Mouse (Mus musculus) MEL (cell line): Measurements from ENCODE around the gene Gm49369. TPM values are rescaled to one million over a fixed set of nuclear protein-coding genes. Genes with fewer than 3 reads are reported as not detected.

Experiments
- DNase-seq: peaks from one replicate; pipeline ENCODE4 v3.0.0; 2011; ENCODE audit warnings: low read depth, low spot score
- H3K27ac ChIP-seq: 2 replicates; pipeline ENCODE4 v1.5.1; 2012; ENCODE audit warnings: low read depth, mild to moderate bottlenecking, control low read depth, low read length, moderate library complexity; ENCODE audit not compliant: control insufficient read depth
- H3K27me3 ChIP-seq, 2 experiments: fragments of 150-350 bp in 1 of 2; sonication (generic) in 1 of 2; 2 replicates each; pipeline ENCODE4 v1.6.1; 2012; ENCODE audit warnings: low read length in 2 of 2, mild to moderate bottlenecking in 2 of 2, improper control_type of control experiment in 1 of 2, moderate library complexity in 1 of 2; ENCODE audit not compliant: insufficient read depth in 2 of 2, control insufficient read depth in 1 of 2
- H3K36me3 ChIP-seq, 2 experiments: 2 replicates each; pipeline ENCODE4 v1.6.1; 2012 to 2014; ENCODE audit warnings: low read length in 2 of 2, improper control_type of control experiment in 1 of 2, inconsistent platforms in 1 of 2, mild to moderate bottlenecking in 1 of 2; ENCODE audit not compliant: insufficient read depth in 2 of 2, control insufficient read depth in 1 of 2
- H3K4me1 ChIP-seq, 2 experiments: fragments of 150-350 bp in 1 of 2; sonication (generic) in 1 of 2; 2 replicates each; pipeline ENCODE4 v1.6.1; 2012; ENCODE audit warnings: low read length in 2 of 2, improper control_type of control experiment in 1 of 2, mild to moderate bottlenecking in 1 of 2; ENCODE audit not compliant: insufficient read depth in 2 of 2, control insufficient read depth in 1 of 2
- H3K4me3 ChIP-seq, 2 experiments: fragments of 150-350 bp in 1 of 2; sonication (generic) in 1 of 2; 2 replicates each; pipeline ENCODE4 v1.5.1; 2012; ENCODE audit warnings: low read depth in 2 of 2, low read length in 2 of 2, mild to moderate bottlenecking in 2 of 2, moderate library complexity in 2 of 2, control low read depth in 1 of 2, improper control_type of control experiment in 1 of 2; ENCODE audit not compliant: control insufficient read depth in 1 of 2, insufficient read depth in 1 of 2
- H3K79me2 ChIP-seq: 2 replicates; pipeline ENCODE4 v1.6.1; 2012; ENCODE audit warnings: mild to moderate bottlenecking, low read length, moderate library complexity; ENCODE audit not compliant: control insufficient read depth, poor library complexity, insufficient read depth
- H3K9ac ChIP-seq: 2 replicates; pipeline ENCODE4 v1.6.1; 2012; ENCODE audit warnings: low read depth, mild to moderate bottlenecking, control low read depth, low read length, moderate library complexity; ENCODE audit not compliant: control insufficient read depth, poor library complexity, severe bottlenecking
- H3K9me3 ChIP-seq: fragments of 150-350 bp; sonication (generic); replicated peaks from 2 replicates; pipeline ENCODE4 v1.6.1; 2012; ENCODE audit warnings: mild to moderate bottlenecking, low read length, improper control_type of control experiment, moderate library complexity; ENCODE audit not compliant: insufficient read depth
- CHD2 ChIP-seq: IDR thresholded peaks from 2 replicates; pipeline ENCODE4 v1.6.1; 2011; ENCODE audit warnings: low read length, improper control_type of control experiment
- E2F4 ChIP-seq: IDR thresholded peaks from 2 replicates; pipeline ENCODE4 v1.6.1; 2011; ENCODE audit warnings: low read depth, low read length, improper control_type of control experiment, borderline replicate concordance
- ELF1 ChIP-seq: IDR thresholded peaks from 2 replicates; pipeline ENCODE4 v1.6.1; 2014; ENCODE audit warnings: low read depth, mild to moderate bottlenecking, inconsistent platforms, low read length, improper control_type of control experiment, moderate library complexity
- EP300 ChIP-seq, 2 experiments: IDR thresholded peaks; 2 replicates each; pipeline ENCODE4 v1.6.1; 2011; ENCODE audit warnings: improper control_type of control experiment in 2 of 2, low read length in 2 of 2, low read depth in 1 of 2, mild to moderate bottlenecking in 1 of 2
- ETS1 ChIP-seq: IDR thresholded peaks from 2 replicates; pipeline ENCODE4 v1.6.1; 2012; ENCODE audit warnings: low read depth, mild to moderate bottlenecking, inconsistent platforms, low read length, improper control_type of control experiment, moderate library complexity
- MAX ChIP-seq: IDR thresholded peaks from 2 replicates; pipeline ENCODE4 v1.6.1; 2011; ENCODE audit warnings: low read length, improper control_type of control experiment
- MAZ ChIP-seq: IDR thresholded peaks from 2 replicates; pipeline ENCODE4 v1.6.1; 2012; ENCODE audit warnings: low read depth, mild to moderate bottlenecking, inconsistent platforms, low read length, improper control_type of control experiment
- MEF2A ChIP-seq: IDR thresholded peaks from 2 replicates; pipeline ENCODE4 v1.6.1; 2014; ENCODE audit warnings: low read depth, mild to moderate bottlenecking, inconsistent platforms, low read length, improper control_type of control experiment; ENCODE audit not compliant: poor library complexity, insufficient replicate concordance, severe bottlenecking; ENCODE audit errors: extremely low read depth
- MYC ChIP-seq: IDR thresholded peaks from 2 replicates; pipeline ENCODE4 v1.6.1; 2011; ENCODE audit warnings: low read depth, mild to moderate bottlenecking, low read length, improper control_type of control experiment, moderate library complexity
- POLR2AphosphoS5 ChIP-seq: IDR thresholded peaks from 2 replicates; pipeline ENCODE4 v1.6.1; 2012; ENCODE audit warnings: low read depth, borderline replicate concordance, mild to moderate bottlenecking, inconsistent platforms, low read length, moderate library complexity, mixed read lengths
- RAD21 ChIP-seq: IDR thresholded peaks from 2 replicates; pipeline ENCODE4 v1.6.1; 2011; ENCODE audit warnings: mild to moderate bottlenecking, low read depth, low read length, improper control_type of control experiment
- SIN3A ChIP-seq: IDR thresholded peaks from 2 replicates; pipeline ENCODE4 v1.6.1; 2012; ENCODE audit warnings: low read length, improper control_type of control experiment, inconsistent platforms
- TAL1 ChIP-seq: IDR thresholded peaks from 2 replicates; pipeline ENCODE4 v1.6.1; 2012; ENCODE audit warnings: mild to moderate bottlenecking, inconsistent platforms, low read length, moderate library complexity, mixed read lengths
- TCF12 ChIP-seq: IDR thresholded peaks from 2 replicates; pipeline ENCODE4 v1.6.1; 2014; ENCODE audit warnings: low read depth, mild to moderate bottlenecking, inconsistent platforms, low read length, improper control_type of control experiment, moderate library complexity
- UBTF ChIP-seq: IDR thresholded peaks from 2 replicates; pipeline ENCODE4 v1.6.1; 2012; ENCODE audit warnings: low read depth, mild to moderate bottlenecking, inconsistent platforms, low read length, improper control_type of control experiment, moderate library complexity, borderline replicate concordance; ENCODE audit not compliant: insufficient read depth
- USF1 ChIP-seq: IDR thresholded peaks from 2 replicates; pipeline ENCODE4 v1.6.1; 2014; ENCODE audit warnings: low read depth, mild to moderate bottlenecking, inconsistent platforms, low read length, improper control_type of control experiment, moderate library complexity
- ZC3H11A ChIP-seq: IDR thresholded peaks from 2 replicates; pipeline ENCODE4 v1.6.1; 2012; ENCODE audit warnings: low read depth, mild to moderate bottlenecking, inconsistent platforms, low read length, improper control_type of control experiment
- ZMIZ1 ChIP-seq: IDR thresholded peaks from 2 replicates; pipeline ENCODE4 v1.6.1; 2012; ENCODE audit warnings: low read depth, mild to moderate bottlenecking, inconsistent platforms, low read length, improper control_type of control experiment, moderate library complexity
- polyA plus RNA-seq, 2 experiments: library from polyadenylated mRNA; stranded (reverse) in 1 of 2; unstranded in 1 of 2; fragments of >175 nt in 1 of 2; fragments of >200 nt in 1 of 2; gene quantifications; 2 replicates each; pipeline versions ENCODE4 v1.2.1 to v1.2.4; 2012; ENCODE audit warnings: low replicate concordance in 2 of 2, low read depth in 1 of 2; ENCODE audit not compliant: insufficient read length in 2 of 2, insufficient read depth in 1 of 2, missing spikeins in 1 of 2
- total RNA-seq: library from RNA; depleted of rRNA; stranded (reverse); fragments of 300-350 nt; gene quantifications from 2 replicates; pipeline ENCODE4 v1.2.3, GENCODE M21; 2012

Gene Gm49369
- total and polyA plus RNA-seq, 3 experiments = 3.2 to 15.2 TPM; not detected in 1

- peaks cover 1 to 10% of the 10 kb centered on the region in 2 experiments; a peak in 3 of 4 replicates for H3K4me1 ChIP-seq
- H3K9me3 ChIP-seq = no peaks in the 10 kb centered on the region
- H3K9ac ChIP-seq = no peak overlapping the region
- H3K27me3 ChIP-seq = no peaks in the 10 kb centered on the region; a peak in 1 of 4 replicates
- no peaks in the 10 kb centered on the region for H3K79me2 ChIP-seq
- H3K36me3 ChIP-seq = peaks cover 0 to 5% of the 10 kb centered on the region in 2 experiments; a peak in 2 of 4 replicates
- H3K4me3 ChIP-seq = no peak overlapping the region
- H3K27ac ChIP-seq = no peak overlapping the region
- TF ChIP-seq UBTF (no peak), SIN3A (no peak), ZC3H11A (no peak), RAD21 (no peak), MEF2A (no peak), EP300 (IDR thresholded peaks at IDR 0.05; ENCODE audit: low read depth in 1 of 2, low read length in 2 of 2) (no peak)
- DNase-seq = no peak
Measured at GRCm38 (mm10) chr7:142371768-142372661, 10.5 kb downstream of the Gm49369 start.

GRCm38 (mm10) chr7:142371398-142371767 is 11.1 kb downstream of the Gm49369 start:
- no peaks in the 10 kb centered on the region; a peak in 1 of 4 replicates for H3K36me3 ChIP-seq
- H3K27me3 ChIP-seq = no peaks in the 10 kb centered on the region; a peak in 1 of 4 replicates
- no peaks in the 10 kb centered on the region for H3K79me2 ChIP-seq
- H3K27ac ChIP-seq = no peak overlapping the region
- TF ChIP-seq MAX (no peak), TAL1 (no peak), ELF1 (no peak), EP300 (IDR thresholded peaks at IDR 0.05; ENCODE audit: low read depth in 1 of 2, low read length in 2 of 2) (no peak), USF1 (no peak), POLR2AphosphoS5 (no peak), MEF2A (no peak), MAZ (no peak), TCF12 (no peak), ETS1 (no peak), MYC (no peak), CHD2 (no peak), ZMIZ1 (no peak), E2F4 (no peak)
- H3K9me3 ChIP-seq = no peaks in the 10 kb centered on the region
- no peak overlapping the region for H3K9ac ChIP-seq
- H3K4me3 ChIP-seq = no peak overlapping the region
- H3K4me1 ChIP-seq = peaks cover 0 to 4% of the 10 kb centered on the region in 2 experiments; a peak in 2 of 4 replicates
- DNase-seq = no peak
